ENCODE assay signal across 14 mouse cellular contexts in genomic region chrX:168660236-168660635, GRCm38 (mm10). TPM values are rescaled to one million over a fixed set of nuclear protein-coding genes. Genes with fewer than 3 reads are reported as not detected.
DNase-seq lines count a peak whose midpoint lies in the region; ATAC-seq and TF ChIP-seq lines count a peak whose summit lies in the region.
"Had no signal": no experiment of that assay in that cellular context is flagged by ENCODE, and none has a peak within 500 bp of the region (broad histone marks: within the 10 kb centered on the region; RNA-seq: fewer than 3 reads in every experiment).

No protein-coding gene starts in this region.

- no peak overlapping the region for H3K27ac ChIP-seq in forebrain, postnatal 0 days (ENCODE audit: low read depth, low read length)
- no peak overlapping the region for H3K27ac ChIP-seq in forebrain, embryonic 15.5 days (replicated peaks)
- no peak overlapping the region for H3K27ac ChIP-seq in midbrain, postnatal 0 days (ENCODE audit: low read depth, low read length)
- no peak overlapping the region for H3K27ac ChIP-seq in midbrain, embryonic 13.5 days
- H3K27ac ChIP-seq: embryonic facial prominence, embryonic 15.5 days; intestine, embryonic 15.5 days; limb, embryonic 15.5 days; stomach, embryonic 15.5 days had no signal

- H3K27me3 ChIP-seq in forebrain, postnatal 0 days (ENCODE audit: insufficient read depth, low read length): no peaks in the 10 kb centered on the region
- no peaks in the 10 kb centered on the region for H3K27me3 ChIP-seq in forebrain, embryonic 15.5 days
- no peaks in the 10 kb centered on the region for H3K27me3 ChIP-seq in midbrain, postnatal 0 days (ENCODE audit: insufficient read depth, low read length)
- H3K27me3 ChIP-seq in midbrain, embryonic 13.5 days: no peaks in the 10 kb centered on the region; the same call in 1 of the 2 replicates
- H3K27me3 ChIP-seq: embryonic facial prominence, embryonic 15.5 days; limb, embryonic 15.5 days; stomach, embryonic 15.5 days had no signal

- peak; percentile 12 for DNase-seq in forebrain, postnatal 0 days
- no peak for DNase-seq in midbrain, postnatal 0 days (ENCODE audit: low spot score)
- no peak for DNase-seq in adrenal gland, postnatal 10 days
- no peak for DNase-seq in spleen, adult 18-20 months
- no peak for DNase-seq in right cerebral cortex, adult 18-20 months
- DNase-seq: right cerebral cortex, postnatal 4 days; thymus, postnatal 4 days had no signal

- no peaks in the 10 kb centered on the region for H3K4me1 ChIP-seq in forebrain, postnatal 0 days (ENCODE audit: insufficient read depth)
- no peaks in the 10 kb centered on the region for H3K4me1 ChIP-seq in forebrain, embryonic 15.5 days
- no peaks in the 10 kb centered on the region for H3K4me1 ChIP-seq in midbrain, postnatal 0 days (ENCODE audit: insufficient read depth, low read length)
- no peaks in the 10 kb centered on the region for H3K4me1 ChIP-seq in midbrain, embryonic 13.5 days (replicated peaks)
- H3K4me1 ChIP-seq: embryonic facial prominence, embryonic 15.5 days; intestine, embryonic 15.5 days; limb, embryonic 15.5 days; stomach, embryonic 15.5 days had no signal

- no peak overlapping the region for H3K4me3 ChIP-seq in forebrain, postnatal 0 days (ENCODE audit: low read depth, low read length)
- no peak overlapping the region for H3K4me3 ChIP-seq in forebrain, embryonic 15.5 days
- H3K4me3 ChIP-seq in midbrain, postnatal 0 days (ENCODE audit: low read depth, low read length): no peak overlapping the region
- H3K4me3 ChIP-seq in midbrain, embryonic 13.5 days (replicated peaks): no peak overlapping the region
- H3K4me3 ChIP-seq: embryonic facial prominence, embryonic 15.5 days; intestine, embryonic 15.5 days; limb, embryonic 15.5 days; stomach, embryonic 15.5 days had no signal

- WGBS in forebrain, postnatal 0 days: 57% methylated on average over 4 of the region's 4 CpGs
- 51% methylated on average over 4 of the region's 4 CpGs for WGBS in forebrain, embryonic 15.5 days
- WGBS in midbrain, postnatal 0 days: 58% methylated on average over 4 of the region's 4 CpGs
- 68% methylated on average over 4 of the region's 4 CpGs for WGBS in midbrain, embryonic 13.5 days

- H3K4me2 ChIP-seq in forebrain, postnatal 0 days (ENCODE audit: low read depth): no peak overlapping the region
- no peak overlapping the region for H3K4me2 ChIP-seq in forebrain, embryonic 15.5 days (replicated peaks)
- H3K4me2 ChIP-seq in midbrain, postnatal 0 days (ENCODE audit: low read depth, low read length, poor library complexity, severe bottlenecking): no peak overlapping the region
- no peak overlapping the region for H3K4me2 ChIP-seq in midbrain, embryonic 13.5 days (replicated peaks)
- H3K4me2 ChIP-seq: embryonic facial prominence, embryonic 15.5 days; intestine, embryonic 15.5 days; limb, embryonic 15.5 days; stomach, embryonic 15.5 days had no signal

- no peak for ATAC-seq in forebrain, postnatal 0 days
- ATAC-seq in forebrain, embryonic 15.5 days (replicated peaks): no peak
- no peak for ATAC-seq in midbrain, postnatal 0 days (ENCODE audit: low FRiP score)
- ATAC-seq in midbrain, embryonic 13.5 days: no peak
- ATAC-seq in common myeloid progenitor, adult 5-6 weeks (replicated peaks; ENCODE audit: low read depth, poor library complexity, severe bottlenecking): peak; percentile 66; the same call in 1 of the 2 replicates
- ATAC-seq: intestine, embryonic 15.5 days had no signal

- peaks cover 7% of the 10 kb centered on the region; the same call in 1 of the 2 replicates for H3K36me3 ChIP-seq in forebrain, postnatal 0 days (ENCODE audit: insufficient read depth)
- H3K36me3 ChIP-seq in forebrain, embryonic 15.5 days: no peaks in the 10 kb centered on the region
- H3K36me3 ChIP-seq in midbrain, postnatal 0 days (ENCODE audit: insufficient read depth, low read length): peaks cover 4% of the 10 kb centered on the region; the same call in 1 of the 2 replicates
- peaks cover 6% of the 10 kb centered on the region for H3K36me3 ChIP-seq in midbrain, embryonic 13.5 days
- H3K36me3 ChIP-seq: intestine, embryonic 15.5 days; stomach, embryonic 15.5 days had no signal

- TF ChIP-seq CTCF in forebrain, postnatal 0 days (IDR thresholded peaks at IDR 0.05; ENCODE audit: low read depth): peak; percentile 33
- TF ChIP-seq CTCF in midbrain, postnatal 0 days (IDR thresholded peaks at IDR 0.05): peak; percentile 31; the same call in 1 of the 2 replicates

- H3K9ac ChIP-seq in forebrain, postnatal 0 days: no peak overlapping the region
- H3K9ac ChIP-seq in forebrain, embryonic 15.5 days (replicated peaks): no peak overlapping the region
- H3K9ac ChIP-seq in midbrain, postnatal 0 days (replicated peaks; ENCODE audit: low read length, poor library complexity, severe bottlenecking): no peak overlapping the region
- no peak overlapping the region for H3K9ac ChIP-seq in midbrain, embryonic 13.5 days (replicated peaks)
- H3K9ac ChIP-seq: embryonic facial prominence, embryonic 15.5 days; intestine, embryonic 15.5 days; limb, embryonic 15.5 days; stomach, embryonic 15.5 days had no signal

- H3K9me3 ChIP-seq in forebrain, postnatal 0 days (ENCODE audit: low read length): no peaks in the 10 kb centered on the region
- H3K9me3 ChIP-seq in forebrain, embryonic 15.5 days: no peaks in the 10 kb centered on the region
- H3K9me3 ChIP-seq in midbrain, postnatal 0 days (ENCODE audit: low read length): no peaks in the 10 kb centered on the region
- H3K9me3 ChIP-seq in midbrain, embryonic 13.5 days: no peaks in the 10 kb centered on the region
- H3K9me3 ChIP-seq: embryonic facial prominence, embryonic 15.5 days; intestine, embryonic 15.5 days; limb, embryonic 15.5 days; stomach, embryonic 15.5 days had no signal

RNA-seq across cellular contexts. Expression of gene Msl3, which starts 13.5 kb away (rescaled TPM):
- total RNA-seq in forebrain, postnatal 0 days (2014; rRNA removed): 24.0 and 27.3 TPM in 2 replicates
- 14.0 and 14.2 TPM in 2 replicates for polyA plus RNA-seq in forebrain, postnatal 0 days (2015; fragmentation: Nextera tagmentation; extraction: Ambion mirVana)
- polyA plus RNA-seq in forebrain, embryonic 15.5 days (2015; fragmentation: Nextera tagmentation; extraction: Ambion mirVana): 21.0 and 22.1 TPM in 2 replicates
- total RNA-seq in midbrain, postnatal 0 days (2014; rRNA removed): 19.3 and 20.3 TPM in 2 replicates
- 11.8 and 13.0 TPM in 2 replicates for polyA plus RNA-seq in midbrain, postnatal 0 days (2015; fragmentation: Nextera tagmentation; extraction: Ambion mirVana)
- 19.6 and 19.7 TPM in 2 replicates for polyA plus RNA-seq in midbrain, embryonic 13.5 days (2015; fragmentation: Nextera tagmentation; extraction: Ambion mirVana)
- 117 and 146 TPM in 2 replicates for total RNA-seq in common myeloid progenitor, adult 5-6 weeks (2017)
- total RNA-seq in adrenal gland, postnatal 10 days (2021): 10 to 100 TPM; 42.4 to 48.3 TPM
